Mouse (Mus musculus): Measurements from ENCODE around the gene Fxn.

- TF ChIP-seq CTCF (IDR thresholded peaks at IDR 0.05; ENCODE audit: low read depth) = no peak
- no peak for TF ChIP-seq EP300 (IDR thresholded peaks at IDR 0.05; ENCODE audit: low read depth)
Observed at GRCm38 (mm10) chr19:24223851-24224251, 56.6 kb downstream of the Fxn start.

Measured in liver, postnatal 0 days (tissue).